ENCODE assay signal across 26 mouse cellular contexts in the genomic region with DNA sequence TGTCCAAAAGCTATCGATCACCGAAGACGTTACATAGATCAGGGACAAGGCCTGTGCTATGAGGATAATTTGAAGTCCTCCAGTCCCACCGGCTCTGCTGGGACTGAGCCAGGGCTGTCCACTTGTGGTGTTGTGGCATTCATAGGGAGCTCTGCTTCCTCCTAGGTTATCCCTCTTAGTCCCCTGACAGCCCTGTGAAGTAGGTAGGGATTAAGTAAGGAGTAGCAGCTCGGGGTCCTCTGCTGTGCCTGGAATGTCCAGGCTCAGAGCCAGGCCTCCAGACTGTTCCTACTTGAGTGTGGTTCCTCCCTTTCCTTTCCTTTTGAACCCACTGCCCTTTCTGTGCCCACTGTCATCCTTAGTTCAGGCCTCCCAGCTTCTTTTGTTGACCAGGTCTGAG. TPM values are rescaled to one million over a fixed set of nuclear protein-coding genes. Genes with fewer than 3 reads are reported as not detected.
"Had no signal": no experiment of that assay in that cellular context is flagged by ENCODE, and none has a peak within 500 bp of the region (broad histone marks: within the 10 kb centered on the region; RNA-seq: fewer than 3 reads in every experiment).

No protein-coding gene starts in this region.

- H3K4me1 ChIP-seq: liver, embryonic 12.5 days; liver, embryonic 15.5 days; lung, embryonic 15.5 days; megakaryocyte, embryonic 14.5 days; midbrain, embryonic 13.5 days; neural tube, embryonic 13.5 days; stomach, embryonic 15.5 days had no signal

- H3K4me2 ChIP-seq: limb, embryonic 13.5 days; liver, embryonic 12.5 days; liver, embryonic 15.5 days; lung, embryonic 15.5 days; midbrain, embryonic 13.5 days; neural tube, embryonic 13.5 days; stomach, embryonic 15.5 days had no signal

- ATAC-seq: liver, embryonic 12.5 days; midbrain, embryonic 13.5 days; midbrain, embryonic 16.5 days had no signal

- H3K36me3 ChIP-seq: limb, embryonic 10.5 days; limb, embryonic 13.5 days; liver, embryonic 12.5 days; liver, embryonic 15.5 days; lung, embryonic 15.5 days; midbrain, embryonic 10.5 days; midbrain, embryonic 13.5 days; neural tube, embryonic 13.5 days; stomach, embryonic 15.5 days had no signal

- H3K27ac ChIP-seq: kidney, postnatal 0 days; layer of hippocampus, adult 2 months; limb, embryonic 10.5 days; limb, embryonic 13.5 days; liver, embryonic 12.5 days; liver, embryonic 15.5 days; lung, embryonic 15.5 days; midbrain, embryonic 10.5 days; midbrain, embryonic 13.5 days; neural tube, embryonic 13.5 days; stomach, embryonic 15.5 days had no signal

- H3K9ac ChIP-seq: limb, embryonic 13.5 days; liver, embryonic 12.5 days; liver, embryonic 15.5 days; lung, embryonic 15.5 days; midbrain, embryonic 13.5 days; neural tube, embryonic 13.5 days; stomach, embryonic 15.5 days had no signal

- H3K4me3 ChIP-seq: layer of hippocampus, adult 2 months; limb, embryonic 10.5 days; limb, embryonic 13.5 days; liver, embryonic 12.5 days; liver, embryonic 15.5 days; lung, embryonic 15.5 days; megakaryocyte, embryonic 14.5 days; midbrain, embryonic 10.5 days; midbrain, embryonic 13.5 days; myocyte; neural tube, embryonic 13.5 days; stomach, embryonic 15.5 days had no signal

- DNase-seq: kidney, postnatal 25 days; layer of hippocampus, adult 9-11 months; liver; lung, adult 18-20 months; lung, postnatal 10 days; lung, postnatal 36 days; retina, postnatal 1 day; right cerebral cortex, postnatal 25 days; spleen, adult 18-20 months; thymus, postnatal 25 days had no signal

- H3K9me3 ChIP-seq: limb, embryonic 10.5 days; limb, embryonic 13.5 days; liver, embryonic 12.5 days; liver, embryonic 15.5 days; lung, embryonic 15.5 days; midbrain, embryonic 10.5 days; midbrain, embryonic 13.5 days; neural tube, embryonic 13.5 days; stomach, embryonic 15.5 days had no signal

RNA-seq across cellular contexts. Expression of a gene that starts 10.5 kb away (rescaled TPM):
- total RNA-seq: monocyte, adult 5-6 weeks; neutrophil, adult 5-6 weeks had no signal
